21 mouse cellular contexts compared by ENCODE assay signal in genomic region chr14:32021967-32022366, GRCm38 (mm10). TPM values are rescaled to one million over a fixed set of nuclear protein-coding genes. Genes with fewer than 3 reads are reported as not detected.
A peak's percentile ranks its signal among the peaks of the same experiment; 100 is the strongest.
DNase-seq lines count a peak whose midpoint lies in the region; ATAC-seq and TF ChIP-seq lines count a peak whose summit lies in the region.
"Had no signal": no experiment of that assay in that cellular context is flagged by ENCODE, and none has a peak within 500 bp of the region (broad histone marks: within the 10 kb centered on the region; RNA-seq: fewer than 3 reads in every experiment).

No protein-coding gene starts in this region.

- TF ChIP-seq CTCF in gastrocnemius, adult 2 months (IDR thresholded peaks at IDR 0.05), result no peak

- intact Hi-C loops in gastrocnemius, adult 2 months (cut with DNase I), result no loop called here
- intact Hi-C loops in gastrocnemius, postnatal 14 days (cut with DNase I; ENCODE audit: low total_unique reads), result no loop called here

- no peak overlapping the region for H3K27ac ChIP-seq in gastrocnemius, adult 2 months
- H3K27ac ChIP-seq: forebrain, embryonic 13.5 days; hindbrain, embryonic 14.5 days; midbrain, embryonic 10.5 days; neural tube, embryonic 13.5 days had no signal

- DNase-seq in gastrocnemius, adult 2 months, result peak; percentile 37
- DNase-seq in gastrocnemius, postnatal 14 days, result no peak
- peak; percentile 19 to 20 for DNase-seq in layer of hippocampus, postnatal 36 days
- DNase-seq in layer of hippocampus, adult 9-10 months (ENCODE audit: low spot score), result no peak
- peak; percentile 54 to 66 for DNase-seq in frontal cortex, postnatal 36 days (ENCODE audit: low spot score in 2 of 2)
- DNase-seq in right cerebral cortex, adult 2 months (ENCODE audit: low spot score in 2 of 2), result peak; percentile 54 to 58
- no peak for DNase-seq in embryo, embryonic 11 days
- DNase-seq: adrenal gland, adult 8-10 months; cerebellum, adult 11-12 months; cerebellum, postnatal 25 days; gastrocnemius, postnatal 25 days; heart, postnatal 14 days; kidney, adult 8-10 months; lung, embryonic 14.5 days; lung, postnatal 4 days; thymus, adult 18-20 months had no signal

- H3K4me3 ChIP-seq in gastrocnemius, adult 2 months, result no peak overlapping the region
- H3K4me3 ChIP-seq: forebrain, embryonic 13.5 days; midbrain, embryonic 10.5 days; neural tube, embryonic 13.5 days had no signal

- ATAC-seq in inflammation-experienced regulatory T-cells, adult 6 months, result no peak
- ATAC-seq: forebrain, embryonic 13.5 days had no signal

RNA-seq across cellular contexts. Expression of gene Galnt15, which starts 6.8 kb away (rescaled TPM):
- total RNA-seq in gastrocnemius, adult 2 months (2021), result 10 to 100 TPM in 1 of 2 experiments, 1 to 10 TPM in 1; 3.8 to 10.4 TPM
- total RNA-seq in gastrocnemius, postnatal 14 days (2021), result 10 to 100 TPM; 12.9 to 13.5 TPM
- total RNA-seq in layer of hippocampus, postnatal 36 days (2021), result 1 to 10 TPM; 1.2 to 3.6 TPM
- polyA plus RNA-seq in inflammation-experienced regulatory T-cells, adult 6 months (2017; shearing (Covaris generic)), result not detected

Comparison
In these comparisons a context has a peak if more than half of its experiments do, and no peak if none do; other contexts are left out.
1. DNase-seq: peak in gastrocnemius, adult 2 months (single experiment), layer of hippocampus, postnatal 36 days (2 of 2), frontal cortex, postnatal 36 days (2 of 2) and right cerebral cortex, adult 2 months (2 of 2); none in gastrocnemius, postnatal 14 days (single experiment), layer of hippocampus, adult 9-10 months (single experiment) and embryo, embryonic 11 days (single experiment).